Mouse (Mus musculus) midbrain, embryonic 13.5 days (tissue): ENCODE measurements at regions not wholly inside any gene's neighbourhood (a gene's known extent, or its start where the extent isn't known, plus 50 kb on each side); places are given as distances from the start of the nearest gene placed in this dataset.

Source experiments
- ATAC-seq: fragments of 200-750 bp; cut with Nextera tagmentation; 2 replicates; pipeline ENCODE4 v1.8.0; 2017; ENCODE audit warnings: mild to moderate bottlenecking, moderate TSS enrichment, moderate library complexity
- H3K27ac ChIP-seq: fragments of 300-500 bp; sonication (generic); 2 replicates; pipeline ENCODE4 v1.5.1; 2015; ENCODE audit warnings: inconsistent platforms, mild to moderate bottlenecking, moderate library complexity
- H3K27me3 ChIP-seq: fragments of 300-500 bp; sonication (generic); 2 replicates; pipeline ENCODE4 v1.6.1; 2015; ENCODE audit warnings: mild to moderate bottlenecking, inconsistent platforms
- H3K36me3 ChIP-seq: fragments of 300-500 bp; sonication (generic); 2 replicates; pipeline ENCODE4 v1.6.1; 2015; ENCODE audit warnings: mild to moderate bottlenecking, inconsistent platforms
- H3K4me1 ChIP-seq: fragments of 300-500 bp; sonication (generic); replicated peaks from 2 replicates; pipeline ENCODE4 v1.6.1; 2015; ENCODE audit warnings: inconsistent platforms
- H3K4me2 ChIP-seq: fragments of 300-500 bp; sonication (generic); replicated peaks from 2 replicates; pipeline ENCODE4 v1.6.1; 2015; ENCODE audit warnings: moderate library complexity, mild to moderate bottlenecking, inconsistent platforms
- H3K4me3 ChIP-seq: fragments of 300-500 bp; sonication (generic); replicated peaks from 2 replicates; pipeline ENCODE4 v1.5.1; 2015; ENCODE audit warnings: mild to moderate bottlenecking, inconsistent platforms
- H3K9ac ChIP-seq: fragments of 300-500 bp; sonication (generic); replicated peaks from 2 replicates; pipeline ENCODE4 v1.6.1; 2015; ENCODE audit warnings: mild to moderate bottlenecking, inconsistent platforms
- H3K9me3 ChIP-seq: fragments of 300-500 bp; sonication (generic); 2 replicates; pipeline ENCODE4 v1.6.1; 2016; ENCODE audit warnings: mild to moderate bottlenecking, inconsistent platforms
- WGBS: fragments of 180-500 bp; shearing (Covaris S2); methylation state at CpG from one replicate; pipeline ENCODE4 v1.1.7; 2015; 5-methylcytosine and 5-hydroxymethylcytosine counted together

DNA sequence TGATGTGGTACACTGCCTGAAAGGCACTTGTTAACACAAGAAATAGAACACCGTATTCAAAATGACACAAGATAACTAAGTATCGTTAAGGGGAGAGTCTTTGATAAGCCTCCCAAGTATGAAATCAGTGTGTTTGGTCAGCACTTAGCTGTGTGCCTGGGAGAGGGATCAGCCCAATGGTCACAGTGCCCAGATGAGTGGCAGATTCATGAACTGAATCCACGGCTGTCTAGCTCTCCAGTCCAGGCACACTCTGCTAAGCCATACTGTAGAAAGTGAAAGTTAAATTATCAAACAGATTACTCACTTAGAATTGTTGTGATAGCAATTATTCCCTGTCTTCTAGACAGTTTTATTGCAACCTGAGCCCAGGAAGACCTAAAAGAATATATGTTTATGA, 176.0 kb upstream of the Far2 start:
- Histone ChIP-seq H3K27me3 (no peaks in the 10 kb centered on the region), H3K9ac (no peak overlapping the region), H3K4me3 (no peak overlapping the region), H3K9me3 (no peaks in the 10 kb centered on the region), H3K27ac (no peak overlapping the region), H3K36me3 (no peaks in the 10 kb centered on the region), H3K4me1 (no peaks in the 10 kb centered on the region), H3K4me2 (no peak overlapping the region)
- ATAC-seq, result no peak
- WGBS, result 87% methylated on average over 3 of the region's 3 CpGs

DNA sequence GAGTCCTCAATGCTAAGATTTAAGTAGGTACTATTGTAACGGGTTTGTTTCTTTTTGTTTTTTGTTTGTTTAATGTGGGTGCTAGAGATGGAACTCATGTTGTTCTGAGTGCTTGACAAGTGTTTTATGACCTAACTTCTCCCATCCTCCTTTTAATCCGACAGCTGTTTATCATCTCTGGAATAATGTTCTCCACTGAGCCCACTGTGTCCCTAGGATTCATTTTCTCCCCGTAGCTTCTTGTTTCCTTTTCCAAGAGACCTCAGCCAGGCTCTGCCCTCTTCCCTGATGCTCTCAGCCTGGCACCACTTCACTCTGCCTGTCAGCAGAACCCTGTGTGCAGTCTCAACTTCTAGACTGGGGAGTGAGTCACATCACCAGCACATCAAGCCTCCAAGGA, 173.9 kb upstream of the Far2 start:
- no peaks in the 10 kb centered on the region for H3K9me3 ChIP-seq
- H3K27me3 ChIP-seq, result no peaks in the 10 kb centered on the region
- ATAC-seq, result no peak
- no peak overlapping the region for H3K9ac ChIP-seq
- H3K4me2 ChIP-seq, result no peak overlapping the region
- H3K4me3 ChIP-seq, result no peak overlapping the region
- no peaks in the 10 kb centered on the region for H3K36me3 ChIP-seq
- H3K4me1 ChIP-seq, result no peaks in the 10 kb centered on the region
- WGBS, result 86% methylated on average over 3 of the region's 3 CpGs
- H3K27ac ChIP-seq, result no peak overlapping the region

DNA sequence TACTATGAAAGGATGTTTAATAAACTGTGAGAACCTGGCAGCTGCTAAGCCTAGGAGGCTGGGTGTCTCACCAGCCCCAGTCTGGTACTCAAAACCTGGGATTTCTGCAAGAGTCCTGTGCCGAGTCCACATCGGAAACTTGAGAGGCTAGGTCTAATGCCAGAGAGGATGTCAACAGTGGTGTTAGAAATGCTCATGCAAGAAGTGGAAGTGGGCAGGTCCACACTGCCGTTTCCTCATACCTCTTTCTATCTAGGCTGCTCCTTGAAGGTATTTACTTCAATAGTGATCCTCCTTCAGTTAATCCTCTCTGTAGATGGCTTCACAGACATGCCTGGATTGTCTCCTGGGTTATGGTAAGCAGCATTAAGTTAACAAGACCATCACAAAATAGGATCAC, 168.6 kb upstream of the Far2 start:
- WGBS, result 81% methylated on average over 3 of the region's 3 CpGs
- H3K4me1 ChIP-seq, result no peaks in the 10 kb centered on the region
- ATAC-seq, result no peak
- no peaks in the 10 kb centered on the region for H3K9me3 ChIP-seq
- H3K27me3 ChIP-seq, result no peaks in the 10 kb centered on the region
- no peak overlapping the region for H3K9ac ChIP-seq
- no peaks in the 10 kb centered on the region for H3K36me3 ChIP-seq
- no peak overlapping the region for H3K4me3 ChIP-seq
- H3K27ac ChIP-seq, result no peak overlapping the region
- no peak overlapping the region for H3K4me2 ChIP-seq

DNA sequence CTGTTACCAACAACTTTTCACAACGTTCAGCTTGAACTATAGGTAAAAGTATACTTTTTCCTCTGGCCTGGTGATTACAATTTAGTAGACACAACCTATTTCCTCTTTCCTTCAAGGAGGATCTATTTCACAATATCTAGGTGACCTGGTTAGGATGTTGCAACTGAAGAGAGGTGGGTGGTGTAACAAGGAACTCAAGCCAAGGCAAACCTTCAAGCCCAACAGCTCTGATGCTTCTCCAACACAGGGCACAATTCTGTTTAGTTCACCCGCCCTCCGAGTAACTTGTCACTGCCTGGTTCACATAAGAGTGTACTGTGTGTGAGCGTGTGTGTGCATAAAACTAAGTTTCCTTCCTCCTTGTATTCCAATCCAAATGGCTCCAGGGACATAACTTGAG, 161.2 kb upstream of the Far2 start:
- no peak for ATAC-seq
- H3K36me3 ChIP-seq, result no peaks in the 10 kb centered on the region
- H3K4me1 ChIP-seq, result no peaks in the 10 kb centered on the region
- no peak overlapping the region for H3K9ac ChIP-seq
- 0 out of 2 replicates have a peak, but pooled peaks cover 2% of the 10 kb centered on the region for H3K9me3 ChIP-seq
- no peaks in the 10 kb centered on the region for H3K27me3 ChIP-seq
- H3K4me2 ChIP-seq, result no peak overlapping the region
- no peak overlapping the region for H3K27ac ChIP-seq
- 91% methylated on average over 4 of the region's 4 CpGs for WGBS
- no peak overlapping the region for H3K4me3 ChIP-seq

DNA sequence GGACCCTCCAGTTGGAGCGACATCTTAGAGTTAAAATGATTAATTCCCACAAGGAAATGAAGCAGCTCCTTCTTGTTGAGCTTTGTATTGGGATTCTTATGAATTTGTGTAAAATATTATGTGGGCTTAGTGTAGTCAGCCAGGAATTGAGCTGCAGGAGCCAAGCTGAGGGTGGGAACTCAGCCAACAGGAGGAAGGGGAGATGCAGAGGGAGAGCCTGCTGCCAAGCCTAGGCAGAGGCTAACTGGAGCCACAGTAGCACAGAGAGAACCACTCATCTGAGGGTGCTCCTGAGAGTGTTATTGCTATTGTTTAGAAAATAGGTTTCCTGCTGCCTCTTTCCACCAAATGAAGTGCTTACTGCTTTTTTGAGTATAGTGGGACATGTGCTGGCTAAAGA, 127.4 kb upstream of the Far2 start:
- H3K4me2 ChIP-seq, result no peak overlapping the region
- H3K9ac ChIP-seq, result no peak overlapping the region
- no peak for ATAC-seq
- no peaks in the 10 kb centered on the region for H3K27me3 ChIP-seq
- H3K9me3 ChIP-seq, result no peaks in the 10 kb centered on the region
- H3K27ac ChIP-seq, result no peak overlapping the region
- 72% methylated on average over 1 of the region's 1 CpGs for WGBS
- no peaks in the 10 kb centered on the region for H3K4me1 ChIP-seq
- no peak overlapping the region for H3K4me3 ChIP-seq
- no peaks in the 10 kb centered on the region for H3K36me3 ChIP-seq

DNA sequence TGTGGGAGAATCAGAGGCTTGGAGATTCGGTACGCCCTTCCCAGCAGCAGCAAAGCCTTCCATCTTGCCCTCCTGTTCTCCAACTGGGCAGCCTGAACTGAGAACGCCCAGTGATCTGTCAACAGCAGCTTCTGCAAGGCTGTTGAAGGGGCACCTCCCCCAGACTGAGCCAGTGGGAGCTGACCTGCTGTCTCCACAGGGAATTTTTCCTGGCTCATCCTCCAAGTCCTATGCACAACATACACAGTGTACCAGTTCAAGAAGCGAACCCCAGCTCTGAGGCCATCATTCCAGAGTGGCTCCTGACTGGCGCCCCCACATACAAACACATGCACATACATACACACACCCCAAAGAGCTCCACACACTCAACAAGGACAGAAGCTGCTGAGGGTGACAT, 126.0 kb upstream of the Far2 start:
- H3K27me3 ChIP-seq, result no peaks in the 10 kb centered on the region
- no peak overlapping the region for H3K9ac ChIP-seq
- no peak overlapping the region for H3K4me2 ChIP-seq
- no peak overlapping the region for H3K4me3 ChIP-seq
- no peaks in the 10 kb centered on the region for H3K4me1 ChIP-seq
- 74% methylated on average over 5 of the region's 5 CpGs for WGBS
- H3K27ac ChIP-seq, result no peak overlapping the region
- H3K9me3 ChIP-seq, result no peaks in the 10 kb centered on the region
- ATAC-seq, result no peak
- H3K36me3 ChIP-seq, result no peaks in the 10 kb centered on the region

DNA sequence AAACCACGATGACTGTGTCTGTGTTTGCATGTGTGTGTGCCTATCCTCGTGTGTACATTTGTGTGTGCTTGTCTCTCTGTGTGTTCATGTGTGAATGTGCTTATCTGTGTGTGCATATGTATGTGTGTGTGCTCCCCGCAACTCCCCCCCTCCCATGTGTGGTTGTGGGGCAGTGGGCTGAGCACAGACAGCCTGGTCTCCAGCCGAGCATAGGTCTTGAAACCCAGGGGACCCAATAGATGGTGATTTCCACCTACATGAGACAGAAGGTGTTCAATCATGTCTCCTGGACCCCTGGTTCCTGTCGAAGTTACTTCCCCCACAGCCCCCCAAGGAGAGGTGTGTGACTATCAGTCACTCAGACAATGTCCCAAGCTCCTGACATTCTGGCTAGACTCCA, 124.6 kb upstream of the Far2 start:
- Histone ChIP-seq H3K27ac (no peak overlapping the region), H3K36me3 (no peaks in the 10 kb centered on the region), H3K27me3 (no peaks in the 10 kb centered on the region), H3K4me1 (no peaks in the 10 kb centered on the region), H3K9ac (no peak overlapping the region), H3K4me2 (no peak overlapping the region), H3K4me3 (no peak overlapping the region), H3K9me3 (no peaks in the 10 kb centered on the region)
- no peak for ATAC-seq
- WGBS, result 83% methylated on average over 5 of the region's 5 CpGs

DNA sequence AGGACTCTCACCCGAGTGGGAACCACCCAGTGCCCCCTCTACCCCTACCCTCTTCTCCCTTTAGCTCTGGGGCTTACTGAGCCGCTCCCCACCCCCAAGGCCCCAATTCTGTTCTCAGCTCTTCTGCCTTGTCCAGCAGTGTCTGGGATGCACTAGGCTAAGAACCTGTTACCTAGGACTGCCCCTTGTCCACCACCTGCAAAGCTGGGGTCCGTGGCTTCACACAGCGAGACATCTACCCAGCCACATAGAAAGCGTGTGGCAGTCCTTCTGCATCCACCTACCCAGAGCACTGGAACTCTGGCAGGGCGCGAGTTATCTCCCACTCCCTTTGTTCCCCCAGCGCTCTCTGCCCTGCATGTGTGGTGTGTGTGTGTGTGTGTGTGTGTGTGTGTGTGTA, 123.8 kb upstream of the Far2 start:
- no peak for ATAC-seq
- Histone ChIP-seq H3K4me2 (no peak overlapping the region), H3K4me3 (no peak overlapping the region), H3K9ac (no peak overlapping the region), H3K4me1 (no peaks in the 10 kb centered on the region), H3K27ac (no peak overlapping the region), H3K27me3 (no peaks in the 10 kb centered on the region), H3K36me3 (no peaks in the 10 kb centered on the region), H3K9me3 (no peaks in the 10 kb centered on the region)
- 92% methylated on average over 8 of the region's 8 CpGs for WGBS

DNA sequence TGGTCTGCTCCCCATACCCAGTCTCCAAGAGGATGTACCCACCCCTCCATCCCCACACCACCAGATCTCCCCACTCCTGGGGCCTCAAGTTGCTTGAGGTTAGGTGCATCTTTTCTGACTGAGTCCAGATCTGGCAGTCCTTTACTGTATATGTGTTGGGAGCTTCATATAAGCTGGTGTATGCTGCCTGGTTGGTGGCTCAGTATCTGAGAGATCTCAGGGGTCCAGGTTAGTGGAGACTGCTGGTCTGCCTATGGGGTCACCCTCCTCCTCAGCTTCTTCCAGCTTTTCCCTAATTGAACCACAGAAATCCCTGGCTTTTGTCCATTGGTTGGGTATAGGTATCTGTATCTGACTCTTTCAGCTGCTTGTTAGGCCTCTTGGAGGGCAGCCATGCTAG, 118.1 kb upstream of the Far2 start:
- H3K4me2 ChIP-seq, result no peak overlapping the region
- no peak for ATAC-seq
- H3K27ac ChIP-seq, result no peak overlapping the region
- no peak overlapping the region for H3K9ac ChIP-seq
- no peaks in the 10 kb centered on the region for H3K9me3 ChIP-seq
- no peak overlapping the region for H3K4me3 ChIP-seq
- H3K27me3 ChIP-seq, result no peaks in the 10 kb centered on the region
- no peaks in the 10 kb centered on the region for H3K36me3 ChIP-seq
- no peaks in the 10 kb centered on the region for H3K4me1 ChIP-seq

DNA sequence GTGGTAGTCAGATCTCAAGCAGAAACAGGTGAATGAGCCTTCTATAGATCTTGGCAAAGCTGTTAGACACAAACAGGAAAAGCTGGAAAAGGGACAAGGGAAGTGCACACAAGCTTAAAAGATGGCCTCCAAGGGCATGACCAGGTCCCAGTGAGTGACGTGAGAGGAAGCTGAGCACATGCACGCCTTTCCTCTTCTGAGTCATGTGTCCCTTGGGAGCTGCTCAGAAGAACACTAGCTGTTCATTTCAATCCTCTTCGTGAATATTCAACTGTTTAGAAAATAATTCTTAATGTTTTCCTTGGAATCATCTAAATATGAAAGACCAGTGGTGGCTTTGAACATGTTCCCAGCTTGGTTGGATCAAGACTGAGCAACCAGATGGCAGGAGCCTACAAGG, 103.0 kb upstream of the Far2 start:
- H3K4me1 ChIP-seq, result no peaks in the 10 kb centered on the region
- H3K9me3 ChIP-seq, result no peaks in the 10 kb centered on the region
- 79% methylated on average over 3 of the region's 3 CpGs for WGBS
- H3K27me3 ChIP-seq, result no peaks in the 10 kb centered on the region
- no peak for ATAC-seq
- H3K36me3 ChIP-seq, result no peaks in the 10 kb centered on the region
- no peak overlapping the region for H3K4me2 ChIP-seq
- H3K9ac ChIP-seq, result no peak overlapping the region
- H3K27ac ChIP-seq, result no peak overlapping the region
- H3K4me3 ChIP-seq, result no peak overlapping the region

DNA sequence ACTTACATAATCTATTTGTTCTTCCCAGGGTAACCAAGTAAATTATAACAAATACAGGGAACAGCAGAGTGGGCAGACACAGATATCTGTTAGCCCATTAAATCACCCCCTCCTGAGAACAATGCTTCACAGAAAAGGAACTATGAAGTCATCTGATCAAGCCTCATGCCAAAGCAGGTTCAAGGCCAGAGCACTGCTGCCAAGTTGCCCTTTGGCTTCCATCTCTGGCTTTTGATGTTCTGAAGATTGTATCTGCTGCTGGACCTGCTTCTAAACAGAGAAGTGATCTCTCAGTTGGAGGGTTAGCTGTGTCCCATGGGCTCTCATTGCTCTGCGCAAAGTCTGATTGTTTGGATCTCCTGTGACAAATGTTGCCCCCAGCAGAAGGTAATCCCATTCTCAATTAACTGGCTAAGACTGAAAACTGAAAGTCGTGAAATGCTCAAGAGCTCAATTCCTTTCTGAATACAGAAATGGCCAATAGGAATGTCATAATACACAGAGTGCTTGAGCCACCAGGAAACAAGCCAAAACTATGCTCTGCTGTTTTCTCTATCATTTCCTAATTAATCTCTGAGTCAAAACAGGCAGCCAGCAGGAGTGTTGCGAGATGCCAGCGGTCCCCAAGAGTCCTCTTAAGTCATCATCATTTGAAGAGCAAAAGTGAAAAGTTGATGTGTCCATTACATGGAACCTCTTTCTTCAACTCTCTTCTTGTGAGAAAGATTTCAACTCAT, 102.0 kb upstream of the Far2 start:
- H3K9me3 ChIP-seq, result no peaks in the 10 kb centered on the region
- no peak for ATAC-seq
- no peak overlapping the region for H3K4me2 ChIP-seq
- H3K27ac ChIP-seq, result no peak overlapping the region
- no peaks in the 10 kb centered on the region for H3K4me1 ChIP-seq
- WGBS, result 84% methylated on average over 4 of the region's 4 CpGs
- no peaks in the 10 kb centered on the region for H3K27me3 ChIP-seq
- H3K36me3 ChIP-seq, result no peaks in the 10 kb centered on the region
- H3K9ac ChIP-seq, result no peak overlapping the region
- H3K4me3 ChIP-seq, result no peak overlapping the region

DNA sequence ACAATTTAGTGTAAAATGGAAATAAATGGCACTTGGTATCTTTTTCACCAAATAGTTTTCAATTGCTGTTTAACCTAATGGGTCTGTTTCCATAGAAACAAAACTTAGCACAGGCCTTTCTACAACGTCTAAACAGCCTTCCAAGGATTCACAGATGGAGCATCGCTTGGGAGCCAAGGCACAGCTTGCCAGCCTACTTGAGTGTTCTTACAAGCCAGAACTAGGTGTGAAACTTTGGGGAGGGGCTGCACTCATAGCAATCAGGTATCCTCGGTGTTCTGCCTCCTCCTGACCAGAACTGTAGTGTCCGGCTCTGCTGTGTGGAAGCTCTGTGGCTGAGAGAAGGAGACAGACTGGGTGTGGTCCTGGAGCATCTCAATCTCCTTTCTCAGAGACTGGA, 99.1 kb upstream of the Far2 start:
- H3K27me3 ChIP-seq, result no peaks in the 10 kb centered on the region
- H3K4me3 ChIP-seq, result no peak overlapping the region
- no peak overlapping the region for H3K4me2 ChIP-seq
- H3K4me1 ChIP-seq, result no peaks in the 10 kb centered on the region
- WGBS, result 87% methylated on average over 4 of the region's 4 CpGs
- no peak overlapping the region for H3K9ac ChIP-seq
- H3K27ac ChIP-seq, result no peak overlapping the region
- no peak for ATAC-seq
- H3K36me3 ChIP-seq, result no peaks in the 10 kb centered on the region
- no peaks in the 10 kb centered on the region for H3K9me3 ChIP-seq

DNA sequence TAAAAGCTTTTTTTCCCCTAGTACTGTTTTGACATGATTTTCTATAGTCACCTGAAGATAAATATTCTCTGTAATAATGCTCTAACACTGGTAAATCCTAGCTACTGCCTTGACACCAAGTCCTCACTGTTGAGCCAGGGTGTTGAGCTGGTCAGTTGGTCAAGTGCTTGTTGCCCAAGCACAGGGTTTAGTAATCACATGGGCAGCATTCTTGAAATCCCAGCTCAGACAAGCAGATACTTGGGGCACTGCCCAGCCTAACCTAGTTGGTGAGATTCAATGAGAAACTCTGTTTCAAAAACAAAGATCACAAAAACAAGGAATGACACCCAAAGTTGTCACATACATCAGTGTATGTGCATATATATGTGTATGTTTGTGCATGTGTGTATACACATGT, 95.4 kb upstream of the Far2 start:
- Histone ChIP-seq H3K9me3 (no peaks in the 10 kb centered on the region), H3K27ac (no peak overlapping the region), H3K4me3 (no peak overlapping the region), H3K36me3 (no peaks in the 10 kb centered on the region), H3K4me1 (no peaks in the 10 kb centered on the region), H3K9ac (no peak overlapping the region), H3K27me3 (no peaks in the 10 kb centered on the region), H3K4me2 (no peak overlapping the region)
- no peak for ATAC-seq
